Mouse (Mus musculus) stomach, postnatal 0 days (tissue): ENCODE data around the gene Slc2a13.

ENCODE experiments used
- CTCF ChIP-seq: IDR thresholded peaks from 2 replicates; pipeline ENCODE4 v1.5.1; 2016; ENCODE audit warnings: antibody characterized with exemption, low read depth, mild to moderate bottlenecking, moderate library complexity
- EP300 ChIP-seq: optimal IDR thresholded peaks from 2 replicates; pipeline ENCODE3; 2016; ENCODE audit warnings: antibody characterized with exemption

DNA sequence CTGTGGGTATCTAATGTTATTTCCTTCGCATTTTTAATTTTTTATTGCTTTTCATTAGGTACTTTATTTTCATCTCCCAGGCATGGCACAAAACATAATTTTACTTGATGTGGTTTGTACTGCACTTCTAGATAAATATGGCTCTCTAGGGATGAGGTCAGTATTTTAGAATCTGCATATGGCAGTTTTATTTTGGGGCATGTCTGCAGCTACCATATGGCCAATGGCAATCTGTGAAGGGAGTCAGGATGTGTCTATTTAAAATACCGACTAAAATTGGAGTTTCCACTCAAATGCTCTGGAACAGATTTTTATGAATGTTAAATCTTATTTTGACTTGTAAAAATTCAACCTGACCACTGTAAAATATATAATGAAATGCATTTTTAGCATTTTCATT is 133.2 kb downstream of the Slc2a13 start:
- TF ChIP-seq EP300 (no peak), CTCF (no peak)
